Mouse (Mus musculus) layer of hippocampus, postnatal 14 days (tissue): ENCODE measurements at regions not wholly inside any gene's neighbourhood (a gene's known extent, or its start where the extent isn't known, plus 50 kb on each side); places are given as distances from the start of the nearest gene placed in this dataset.

Experiments
- DNase-seq, 2 experiments: peaks; one replicate each; pipeline ENCODE4 v3.0.0; 2021 to 2022; ENCODE audit warnings: low spot score in 2 of 2, mixed read lengths in 1 of 2

DNA sequence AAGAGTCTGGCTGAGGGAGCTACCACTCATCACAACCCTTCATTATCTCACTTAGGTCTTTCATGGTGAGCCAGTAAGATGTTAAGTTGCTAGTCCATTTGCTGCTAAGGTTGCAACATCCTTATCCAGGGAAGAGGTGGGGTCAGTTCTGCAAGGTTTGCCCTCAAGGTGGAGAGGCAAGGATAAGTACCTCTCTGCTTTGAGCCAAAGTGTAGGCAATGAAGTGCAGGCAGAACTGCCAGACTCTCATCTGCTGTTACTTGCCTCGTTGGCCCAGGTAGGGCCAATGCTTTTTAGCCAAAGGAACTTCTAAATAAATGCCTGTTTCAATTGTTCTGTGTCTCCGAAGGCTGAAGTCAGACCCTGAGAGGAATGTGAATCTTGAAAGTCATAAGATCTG, 59.6 kb upstream of the Lclat1 start:
- no peak for DNase-seq

DNA sequence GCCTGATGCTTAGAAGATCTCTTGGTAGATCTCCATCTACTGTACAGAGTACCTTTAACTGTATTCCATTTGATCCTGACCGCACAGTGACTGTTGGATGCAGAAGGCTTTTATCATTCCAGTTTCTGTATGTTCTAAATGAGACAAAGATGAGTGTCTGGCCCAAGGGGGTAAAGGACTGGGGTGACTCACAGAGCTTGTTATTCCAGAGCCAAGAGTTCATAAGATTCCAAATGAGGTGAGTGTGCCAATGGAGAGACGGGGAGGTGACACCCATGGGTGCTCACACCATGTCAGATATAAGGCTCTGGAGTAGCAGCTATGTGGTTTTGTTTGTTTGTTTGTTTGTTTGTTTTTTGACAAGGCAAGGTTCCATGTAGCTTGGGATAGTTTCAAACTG, 54.8 kb upstream of the Lclat1 start:
- no peak for DNase-seq

DNA sequence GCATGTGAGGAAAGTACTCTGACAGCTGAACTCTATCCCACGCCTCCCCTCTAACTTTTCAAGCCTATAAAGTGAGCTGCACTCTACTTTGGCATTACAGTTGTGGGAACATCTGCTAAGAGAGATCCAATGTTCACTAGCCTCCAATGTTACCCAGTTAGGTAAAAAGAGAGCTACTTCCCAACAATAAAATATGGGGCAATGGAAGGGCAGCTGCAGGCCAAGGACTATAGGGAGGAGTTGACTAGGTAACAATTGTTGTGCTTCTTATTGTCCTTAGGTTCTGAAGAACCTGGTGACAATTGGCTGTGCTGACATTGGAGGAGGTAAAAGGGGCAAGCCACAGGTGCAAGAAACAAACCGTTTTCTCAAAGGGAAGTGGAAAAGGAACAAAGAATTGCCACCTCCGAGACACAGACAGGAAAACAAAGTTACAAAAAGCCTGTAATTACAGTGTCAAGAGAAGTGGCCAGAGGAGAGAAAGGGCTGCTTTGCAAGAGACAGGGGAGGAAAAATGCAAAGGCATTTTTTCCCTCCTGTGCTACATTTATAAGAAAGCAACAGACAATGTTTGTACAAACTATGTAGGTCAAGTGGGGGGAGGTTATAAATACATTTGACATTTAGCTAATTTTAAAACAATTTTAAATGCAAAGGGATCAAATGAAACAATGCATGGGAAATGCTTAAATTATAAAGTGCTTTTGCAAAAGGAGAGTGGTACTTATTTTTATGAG, 54.1 kb upstream of the Lclat1 start:
- no peak for DNase-seq

DNA sequence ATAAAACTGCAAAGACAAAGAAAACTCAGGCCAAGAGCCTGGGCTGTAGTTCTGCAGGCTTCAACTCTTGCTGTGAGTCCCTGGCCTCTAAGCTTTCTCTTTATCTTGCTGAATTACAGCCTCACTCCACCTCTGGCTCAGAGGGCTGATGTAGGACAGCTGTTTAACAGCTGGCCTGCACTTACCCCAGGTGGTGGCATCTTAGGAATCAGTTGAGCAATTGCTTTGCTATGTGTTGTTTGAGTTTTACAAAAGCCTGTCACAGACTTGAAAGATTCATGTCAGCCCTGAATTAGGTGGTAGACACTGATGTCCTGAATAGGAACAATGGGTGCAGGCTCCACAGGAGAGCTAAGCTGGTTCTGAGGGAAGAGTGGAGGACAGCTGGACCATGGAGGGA, 53.6 kb upstream of the Lclat1 start:
- no peak for DNase-seq

DNA sequence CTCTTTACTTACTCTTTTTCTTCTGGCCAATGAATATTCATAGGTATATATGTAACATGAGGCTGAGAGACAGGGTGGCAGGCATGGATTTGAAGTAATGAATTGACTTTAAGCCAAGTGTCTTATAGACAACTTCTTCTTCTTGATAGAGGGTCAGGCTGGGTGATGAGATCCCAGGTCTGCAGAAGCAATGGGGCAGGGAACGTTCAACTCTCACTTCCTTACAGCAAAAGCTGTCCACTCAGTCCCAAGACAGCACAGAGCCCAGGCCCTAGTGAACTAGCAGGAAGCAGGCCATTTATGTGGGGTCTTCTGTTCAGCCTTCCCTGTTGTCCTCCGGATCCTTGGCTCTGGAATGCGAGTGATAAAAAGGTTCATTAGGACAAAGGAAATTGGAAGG, 52.6 kb upstream of the Lclat1 start:
- no peak for DNase-seq

DNA sequence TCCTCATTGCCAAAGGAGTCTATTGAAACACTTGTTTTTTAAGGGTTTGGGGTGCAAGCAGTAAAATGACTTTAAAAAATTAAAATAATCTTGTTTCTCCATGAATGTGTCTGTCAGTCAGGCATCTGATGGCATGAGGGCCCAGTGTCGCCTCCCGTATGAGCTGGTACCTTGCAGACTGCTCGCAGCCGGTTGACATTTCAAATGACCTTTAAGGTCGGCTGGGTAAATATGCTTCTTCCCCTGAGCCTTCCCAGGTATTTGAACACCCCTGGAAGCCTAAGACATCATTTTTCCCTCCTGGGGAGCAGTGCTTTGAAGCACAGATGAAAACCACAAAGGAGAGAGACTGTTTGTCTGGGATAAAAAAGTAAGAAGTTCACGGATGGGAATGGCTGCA, 52.2 kb upstream of the Lclat1 start:
- no peak for DNase-seq

DNA sequence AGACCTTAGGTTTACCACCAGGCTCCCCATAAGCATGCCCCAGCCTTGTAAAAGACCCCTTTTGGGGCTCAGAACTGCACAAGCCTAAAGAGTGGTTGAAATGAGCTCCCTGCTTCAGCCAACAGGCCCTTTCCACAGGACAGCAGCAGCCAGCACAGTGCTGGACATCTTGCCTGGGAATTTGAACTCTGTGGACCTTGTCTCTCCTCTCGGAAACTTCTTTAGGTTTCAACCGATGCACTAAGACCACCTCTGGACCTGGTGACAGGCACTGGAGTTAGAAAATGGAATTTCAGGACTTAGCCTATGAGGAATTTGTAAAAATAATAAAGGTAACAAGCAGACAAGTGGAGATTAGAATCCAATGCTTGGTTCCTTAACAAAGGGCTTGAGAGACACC, 51.2 kb upstream of the Lclat1 start:
- no peak for DNase-seq
